Mouse (Mus musculus) olfactory bulb, adult 2 months (tissue): ENCODE measurements around the gene Tmem9.

ENCODE experiments used
- CTCF ChIP-seq: fragments of 200-500 bp; IDR thresholded peaks from 2 replicates; pipeline ENCODE4 v1.5.1; 2012; ENCODE audit warnings: low read depth, mild to moderate bottlenecking, low read length, moderate library complexity; ENCODE audit not compliant: insufficient read depth
- POLR2A ChIP-seq: fragments of 200-500 bp; IDR thresholded peaks from 2 replicates; pipeline ENCODE4 v1.6.1; 2012; ENCODE audit warnings: mild to moderate bottlenecking, low read depth, low read length, moderate library complexity; ENCODE audit not compliant: insufficient read depth

GRCm38 (mm10) chr1:135999720-136000287 is 8.1 kb upstream of the Tmem9 start:
- TF ChIP-seq CTCF (no peak), POLR2A (no peak)
